Mouse (Mus musculus): Measurements from ENCODE around the gene Wfdc1. TPM values are rescaled to one million over a fixed set of nuclear protein-coding genes. Genes with fewer than 3 reads are reported as not detected.
A peak's percentile ranks its signal among the peaks of the same experiment; 100 is the strongest.

Gene Wfdc1
- 2.3 and 3.7 TPM in 2 replicates for polyA plus RNA-seq (2015; fragmentation: Nextera tagmentation; extraction: Ambion mirVana)

GRCm38 (mm10) chr8:119666219-119666951 lies at the start of gene Wfdc1:
Gene Wfdc1 (plus strand): TSS chr8:119666365.
- peaks cover 34% of the 10 kb centered on the region for H3K4me1 ChIP-seq (ENCODE audit: insufficient read depth, low read length)
- no peaks in the 10 kb centered on the region for H3K9me3 ChIP-seq (ENCODE audit: low read length)
- peaks cover 4% of the 10 kb centered on the region; the same call in 1 of the 2 replicates for H3K27me3 ChIP-seq (ENCODE audit: insufficient read depth, low read length)
- no peak within 1 kb of the TSS for H3K9ac ChIP-seq (replicated peaks; ENCODE audit: low read length)
- no peaks in the 10 kb centered on the region for H3K36me3 ChIP-seq (ENCODE audit: insufficient read depth, low read length)
- peak; percentile 53; the same call in 1 of the 2 replicates for ATAC-seq (ENCODE audit: low FRiP score, low TSS enrichment)
- H3K4me2 ChIP-seq (replicated peaks; ENCODE audit: low read depth, low read length) = peak within 1 kb of the TSS; percentile 27
- H3K4me3 ChIP-seq (ENCODE audit: low read length) = no peak within 1 kb of the TSS
- 10% methylated on average over 14 of the region's 14 CpGs for WGBS
- 0 out of 2 replicates have a peak within 1 kb of the TSS, but pooled peaks have one; percentile 10 for H3K27ac ChIP-seq (ENCODE audit: low read length)

- Histone ChIP-seq H3K4me1 (ENCODE audit: insufficient read depth, low read length) (no peaks in the 10 kb centered on the region), H3K27ac (ENCODE audit: low read length) (no peak overlapping the region), H3K9ac (replicated peaks; ENCODE audit: low read length) (no peak overlapping the region), H3K27me3 (ENCODE audit: insufficient read depth, low read length) (no peaks in the 10 kb centered on the region), H3K36me3 (ENCODE audit: insufficient read depth, low read length) (no peaks in the 10 kb centered on the region), H3K4me3 (ENCODE audit: low read length) (no peak overlapping the region), H3K9me3 (ENCODE audit: low read length) (no peaks in the 10 kb centered on the region), H3K4me2 (replicated peaks; ENCODE audit: low read depth, low read length) (no peak overlapping the region)
- no peak for ATAC-seq (ENCODE audit: low FRiP score, low TSS enrichment)
- 89% methylated on average over 4 of the region's 4 CpGs for WGBS
Measured at GRCm38 (mm10) chr8:119616811-119617210, 49.4 kb upstream of the Wfdc1 start.

- Histone ChIP-seq H3K4me1 (ENCODE audit: insufficient read depth, low read length) (no peaks in the 10 kb centered on the region), H3K9ac (replicated peaks; ENCODE audit: low read length) (no peak overlapping the region), H3K4me3 (ENCODE audit: low read length) (no peak overlapping the region), H3K4me2 (replicated peaks; ENCODE audit: low read depth, low read length) (no peak overlapping the region), H3K9me3 (ENCODE audit: low read length) (no peaks in the 10 kb centered on the region), H3K36me3 (ENCODE audit: insufficient read depth, low read length) (no peaks in the 10 kb centered on the region), H3K27me3 (ENCODE audit: insufficient read depth, low read length) (no peaks in the 10 kb centered on the region), H3K27ac (ENCODE audit: low read length) (no peak overlapping the region)
- 85% methylated on average over 5 of the region's 5 CpGs for WGBS
- ATAC-seq (ENCODE audit: low FRiP score, low TSS enrichment) = no peak
Measured at GRCm38 (mm10) chr8:119617586-119617985, 48.6 kb upstream of the Wfdc1 start.

- H3K4me1 ChIP-seq (ENCODE audit: insufficient read depth, low read length) = no peaks in the 10 kb centered on the region
- no peak overlapping the region for H3K9ac ChIP-seq (replicated peaks; ENCODE audit: low read length)
- no peaks in the 10 kb centered on the region for H3K9me3 ChIP-seq (ENCODE audit: low read length)
- H3K27ac ChIP-seq (ENCODE audit: low read length) = no peak overlapping the region
- no peak overlapping the region for H3K4me2 ChIP-seq (replicated peaks; ENCODE audit: low read depth, low read length)
- no peak overlapping the region for H3K4me3 ChIP-seq (ENCODE audit: low read length)
- no peaks in the 10 kb centered on the region for H3K36me3 ChIP-seq (ENCODE audit: insufficient read depth, low read length)
- H3K27me3 ChIP-seq (ENCODE audit: insufficient read depth, low read length) = no peaks in the 10 kb centered on the region
- no peak for ATAC-seq (ENCODE audit: low FRiP score, low TSS enrichment)
- 69% methylated on average over 5 of the region's 5 CpGs for WGBS
Measured at GRCm38 (mm10) chr8:119618887-119619286, 47.3 kb upstream of the Wfdc1 start.

GRCm38 (mm10) chr8:119620116-119620840 lies 45.9 kb upstream of the Wfdc1 start:
- ATAC-seq (ENCODE audit: low FRiP score, low TSS enrichment) = no peak
- H3K9me3 ChIP-seq (ENCODE audit: low read length) = no peaks in the 10 kb centered on the region
- no peak overlapping the region for H3K4me3 ChIP-seq (ENCODE audit: low read length)
- H3K36me3 ChIP-seq (ENCODE audit: insufficient read depth, low read length) = no peaks in the 10 kb centered on the region
- H3K27me3 ChIP-seq (ENCODE audit: insufficient read depth, low read length) = no peaks in the 10 kb centered on the region
- H3K4me1 ChIP-seq (ENCODE audit: insufficient read depth, low read length) = no peaks in the 10 kb centered on the region
- WGBS = 73% methylated on average over 6 of the region's 6 CpGs
- no peak overlapping the region for H3K9ac ChIP-seq (replicated peaks; ENCODE audit: low read length)
- H3K27ac ChIP-seq (ENCODE audit: low read length) = no peak overlapping the region
- H3K4me2 ChIP-seq (replicated peaks; ENCODE audit: low read depth, low read length) = no peak overlapping the region

GRCm38 (mm10) chr8:119620848-119621465 lies 45.2 kb upstream of the Wfdc1 start:
- Histone ChIP-seq H3K36me3 (ENCODE audit: insufficient read depth, low read length) (no peaks in the 10 kb centered on the region), H3K9ac (replicated peaks; ENCODE audit: low read length) (no peak overlapping the region), H3K4me3 (ENCODE audit: low read length) (no peak overlapping the region), H3K27me3 (ENCODE audit: insufficient read depth, low read length) (no peaks in the 10 kb centered on the region), H3K4me1 (ENCODE audit: insufficient read depth, low read length) (no peaks in the 10 kb centered on the region), H3K9me3 (ENCODE audit: low read length) (no peaks in the 10 kb centered on the region), H3K4me2 (replicated peaks; ENCODE audit: low read depth, low read length) (no peak overlapping the region), H3K27ac (ENCODE audit: low read length) (no peak overlapping the region)
- no peak for ATAC-seq (ENCODE audit: low FRiP score, low TSS enrichment)
- WGBS = 84% methylated on average over 14 of the region's 14 CpGs

GRCm38 (mm10) chr8:119622555-119622954 lies 43.6 kb upstream of the Wfdc1 start:
- 52% methylated on average over 4 of the region's 4 CpGs for WGBS
- H3K4me3 ChIP-seq (ENCODE audit: low read length) = no peak overlapping the region

GRCm38 (mm10) chr8:119623061-119623460 lies 43.1 kb upstream of the Wfdc1 start:
- H3K9ac ChIP-seq (replicated peaks; ENCODE audit: low read length) = no peak overlapping the region
- no peaks in the 10 kb centered on the region; the same call in 1 of the 2 replicates for H3K4me1 ChIP-seq (ENCODE audit: insufficient read depth, low read length)
- 88% methylated on average over 8 of the region's 8 CpGs for whole genome bisulfite sequencing
- no peaks in the 10 kb centered on the region for H3K9me3 ChIP-seq (ENCODE audit: low read length)
- ATAC-seq (ENCODE audit: low FRiP score, low TSS enrichment) = no peak
- H3K4me2 ChIP-seq (replicated peaks; ENCODE audit: low read depth, low read length) = no peak overlapping the region
- no peaks in the 10 kb centered on the region for H3K27me3 ChIP-seq (ENCODE audit: insufficient read depth, low read length)
- H3K27ac ChIP-seq (ENCODE audit: low read length) = no peak overlapping the region
- H3K4me3 ChIP-seq (ENCODE audit: low read length) = no peak overlapping the region
- H3K36me3 ChIP-seq (ENCODE audit: insufficient read depth, low read length) = no peaks in the 10 kb centered on the region

More at GRCm38 (mm10) chr8:119622555-119622954, 43.6 kb upstream of the Wfdc1 start:
- no peaks in the 10 kb centered on the region; the same call in 1 of the 2 replicates for H3K4me1 ChIP-seq (ENCODE audit: insufficient read depth, low read length)
- no peaks in the 10 kb centered on the region for H3K27me3 ChIP-seq (ENCODE audit: insufficient read depth, low read length)
- no peak overlapping the region for H3K9ac ChIP-seq (replicated peaks; ENCODE audit: low read length)
- no peak overlapping the region for H3K4me2 ChIP-seq (replicated peaks; ENCODE audit: low read depth, low read length)
- ATAC-seq (ENCODE audit: low FRiP score, low TSS enrichment) = no peak
- H3K9me3 ChIP-seq (ENCODE audit: low read length) = no peaks in the 10 kb centered on the region
- no peaks in the 10 kb centered on the region for H3K36me3 ChIP-seq (ENCODE audit: insufficient read depth, low read length)
- no peak overlapping the region for H3K27ac ChIP-seq (ENCODE audit: low read length)

GRCm38 (mm10) chr8:119623744-119624143 lies 42.4 kb upstream of the Wfdc1 start:
- 73% methylated on average over 1 of the region's 1 CpGs for WGBS
- no peaks in the 10 kb centered on the region for H3K36me3 ChIP-seq (ENCODE audit: insufficient read depth, low read length)
- no peak overlapping the region for H3K4me3 ChIP-seq (ENCODE audit: low read length)
- no peaks in the 10 kb centered on the region; the same call in 1 of the 2 replicates for H3K4me1 ChIP-seq (ENCODE audit: insufficient read depth, low read length)
- no peak overlapping the region for H3K9ac ChIP-seq (replicated peaks; ENCODE audit: low read length)
- no peak overlapping the region for H3K27ac ChIP-seq (ENCODE audit: low read length)
- no peaks in the 10 kb centered on the region for H3K27me3 ChIP-seq (ENCODE audit: insufficient read depth, low read length)
- H3K9me3 ChIP-seq (ENCODE audit: low read length) = no peaks in the 10 kb centered on the region
- H3K4me2 ChIP-seq (replicated peaks; ENCODE audit: low read depth, low read length) = no peak overlapping the region
- no peak for ATAC-seq (ENCODE audit: low FRiP score, low TSS enrichment)

Data from kidney, embryonic 16.5 days (tissue).